Mouse (Mus musculus) 3T3-L1 (cell line): ENCODE data around the gene Tenm2.

Source experiments
- DNase-seq: peaks from one replicate; pipeline ENCODE4 v3.0.0-alpha.2; 2015; ENCODE audit warnings: low read depth, low spot score

Tenm2 gene

GRCm38 (mm10) chr11:35991846-35992245, 1243.9 kb downstream of the Tenm2 start:
- DNase-seq = no peak

- DNase-seq = no peak
Measured at GRCm38 (mm10) chr11:35989967-35990366, 1245.8 kb downstream of the Tenm2 start.

- no peak for DNase-seq
Measured at GRCm38 (mm10) chr11:35985841-35986393, 1249.8 kb downstream of the Tenm2 start.

DNA sequence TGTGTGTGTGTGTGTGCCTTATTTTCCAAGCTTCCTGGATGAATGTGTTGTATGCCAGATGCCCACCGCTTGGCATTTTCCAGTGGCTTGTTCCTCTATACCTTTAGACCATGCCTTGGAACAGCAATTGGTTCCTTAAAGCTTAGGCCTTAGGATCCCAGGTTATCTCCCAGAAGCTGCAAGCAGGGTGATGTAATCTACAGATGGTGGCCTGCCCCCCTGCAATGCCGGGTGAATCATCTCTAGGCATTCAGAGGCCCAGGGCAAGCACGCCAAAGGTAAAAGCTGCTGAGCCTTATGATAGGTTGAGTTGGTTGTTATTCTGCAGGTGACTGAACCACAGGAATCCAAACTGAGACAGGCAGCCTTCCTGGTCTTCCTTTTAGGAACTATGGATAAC, 1253.0 kb downstream of the Tenm2 start:
- peak; percentile 53 for DNase-seq

GRCm38 (mm10) chr11:35980411-35980917, 1255.3 kb downstream of the Tenm2 start, which contains the start of gene Wwc1:
Gene Wwc1 (minus strand): TSS chr11:35980527.
- peak; percentile 37 for DNase-seq

DNA sequence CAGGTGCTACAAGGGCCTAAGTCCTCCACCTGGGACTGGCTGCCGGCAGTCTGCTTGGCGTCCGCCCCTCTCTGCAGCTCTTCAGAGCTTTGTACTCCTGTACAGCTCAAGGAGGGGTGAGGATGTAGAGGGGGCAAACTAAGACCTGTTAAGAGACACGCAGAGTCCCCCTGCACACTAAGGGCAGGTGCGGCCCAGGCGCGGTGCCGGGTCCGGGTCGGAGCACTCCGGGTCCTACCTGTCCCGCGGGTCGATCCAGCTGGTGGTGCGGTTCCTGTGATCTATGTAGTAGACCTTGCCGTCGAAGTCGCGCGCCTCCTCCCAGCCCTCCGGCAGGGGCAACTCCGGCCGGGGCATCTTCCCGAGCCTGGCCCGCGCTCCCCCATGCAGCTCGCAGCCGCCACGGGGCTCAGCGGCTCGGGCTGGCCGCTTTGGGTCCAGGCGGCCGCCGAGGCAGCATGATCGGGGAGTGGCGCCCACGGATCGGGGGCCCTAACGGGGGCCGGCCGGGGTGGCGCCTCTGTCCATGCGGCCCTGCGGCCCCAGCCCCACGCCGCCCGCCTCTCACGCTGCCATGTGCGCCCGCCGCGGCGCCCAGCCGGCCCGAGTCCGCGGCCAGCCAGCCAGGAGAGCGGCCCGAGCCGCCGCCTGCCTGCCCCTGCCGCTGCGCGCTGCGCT, 1255.9 kb downstream of the Tenm2 start:
- no peak for DNase-seq

DNA sequence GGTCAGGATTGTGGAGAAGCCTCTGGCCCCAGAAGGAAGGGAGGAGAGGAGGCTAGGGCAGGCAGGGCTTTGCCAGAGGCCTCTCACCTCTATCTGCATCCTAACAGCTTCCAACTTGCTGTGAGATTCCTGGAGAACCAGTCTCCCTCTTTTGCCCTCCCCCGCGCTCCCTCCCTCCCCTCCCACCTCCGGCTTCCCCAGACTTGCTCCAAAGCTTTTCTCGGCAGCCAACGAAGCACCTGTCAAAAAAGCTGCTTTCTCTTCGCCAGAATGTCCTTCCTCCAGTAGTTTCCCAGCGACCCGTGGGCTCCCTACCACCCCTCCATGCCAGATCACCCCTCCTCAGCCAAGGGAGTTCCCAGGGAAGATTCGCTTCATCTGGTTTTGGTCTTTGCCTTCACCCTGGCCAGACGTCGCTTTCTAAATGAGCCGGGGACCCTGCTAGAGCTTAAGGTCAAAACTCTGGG, 1256.5 kb downstream of the Tenm2 start:
- DNase-seq = no peak

- no peak for DNase-seq
Measured at GRCm38 (mm10) chr11:35977796-35978195, 1258.0 kb downstream of the Tenm2 start.

- DNase-seq = no peak
Measured at GRCm38 (mm10) chr11:35977096-35977495, 1258.7 kb downstream of the Tenm2 start.

DNA sequence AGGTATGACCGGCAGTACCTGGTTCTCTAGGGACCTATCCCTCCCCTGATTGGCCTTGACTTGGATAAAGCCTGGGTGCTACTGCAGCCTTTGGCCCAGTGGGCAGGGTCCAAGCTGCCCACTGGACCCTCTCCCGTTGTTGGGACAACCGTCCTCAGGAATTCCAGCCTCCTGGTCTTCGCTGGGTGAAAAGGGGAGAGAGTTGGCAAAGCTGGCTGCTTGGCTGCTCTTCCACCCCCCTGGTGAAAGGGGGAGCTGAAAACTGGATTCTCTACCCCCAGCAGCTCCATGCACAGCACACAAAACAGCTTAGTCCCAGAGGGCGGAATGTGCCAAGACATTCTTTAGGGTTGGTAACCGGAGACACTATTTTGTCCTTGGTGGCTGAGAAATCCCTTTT, 1259.3 kb downstream of the Tenm2 start:
- DNase-seq = peak; percentile 35

DNA sequence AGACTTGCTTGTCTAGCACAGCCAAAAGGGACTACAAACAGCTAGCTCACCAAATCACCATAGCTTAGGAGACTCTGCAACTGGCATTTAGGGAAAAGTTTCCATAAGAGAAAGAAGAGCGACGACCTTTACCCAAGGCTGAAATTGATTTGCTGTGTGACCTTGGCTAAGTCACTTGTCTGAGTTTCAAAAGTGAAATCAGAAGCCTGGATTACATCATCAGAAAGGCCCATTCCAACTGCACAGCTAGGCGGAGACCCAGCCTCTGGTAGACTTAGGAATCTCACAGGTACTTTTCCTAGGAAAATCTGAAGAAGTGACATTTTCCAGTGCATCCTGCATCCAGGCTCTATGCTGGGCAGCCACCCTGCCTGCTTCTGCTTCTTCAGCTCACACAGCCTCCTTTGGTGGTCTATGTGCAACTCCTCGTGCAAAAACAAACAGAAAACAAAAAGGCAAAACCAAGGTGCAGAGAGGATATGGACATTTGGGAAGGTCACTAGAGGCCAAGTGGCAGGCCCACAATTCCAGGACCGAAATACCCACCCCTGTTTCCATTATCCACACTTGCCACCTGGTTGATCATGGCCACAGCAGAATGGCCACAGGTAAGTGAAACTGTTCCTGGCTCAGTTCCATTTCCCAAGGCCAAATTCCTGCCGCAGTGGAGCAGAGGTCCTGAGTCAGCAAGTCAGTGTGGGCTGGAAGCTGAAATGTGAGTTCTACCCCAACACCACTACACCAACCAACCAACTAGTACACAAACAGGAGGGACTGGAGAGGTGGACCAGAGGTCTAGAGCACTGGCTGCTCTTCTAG, 1260.9 kb downstream of the Tenm2 start:
- no peak for DNase-seq

DNA sequence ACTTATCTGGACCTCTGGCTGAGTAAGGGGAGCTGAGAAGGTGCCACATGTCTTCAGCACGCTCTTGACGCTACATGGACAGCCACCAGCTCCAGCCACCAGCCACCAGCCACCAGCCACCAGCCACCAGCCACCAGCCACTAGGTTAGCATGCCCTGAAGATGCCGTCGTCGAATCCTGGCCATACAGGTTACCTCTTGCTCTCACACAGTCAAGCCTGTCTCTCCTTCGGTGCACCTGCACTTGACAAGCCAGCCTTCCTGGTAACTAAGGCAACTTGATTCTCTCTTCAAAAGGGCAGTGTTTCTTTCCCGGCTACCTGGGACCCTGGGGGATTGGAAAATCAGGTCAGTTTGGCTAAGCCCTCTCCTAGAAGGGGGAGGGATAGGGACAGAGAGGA, 1262.6 kb downstream of the Tenm2 start:
- DNase-seq = no peak

DNA sequence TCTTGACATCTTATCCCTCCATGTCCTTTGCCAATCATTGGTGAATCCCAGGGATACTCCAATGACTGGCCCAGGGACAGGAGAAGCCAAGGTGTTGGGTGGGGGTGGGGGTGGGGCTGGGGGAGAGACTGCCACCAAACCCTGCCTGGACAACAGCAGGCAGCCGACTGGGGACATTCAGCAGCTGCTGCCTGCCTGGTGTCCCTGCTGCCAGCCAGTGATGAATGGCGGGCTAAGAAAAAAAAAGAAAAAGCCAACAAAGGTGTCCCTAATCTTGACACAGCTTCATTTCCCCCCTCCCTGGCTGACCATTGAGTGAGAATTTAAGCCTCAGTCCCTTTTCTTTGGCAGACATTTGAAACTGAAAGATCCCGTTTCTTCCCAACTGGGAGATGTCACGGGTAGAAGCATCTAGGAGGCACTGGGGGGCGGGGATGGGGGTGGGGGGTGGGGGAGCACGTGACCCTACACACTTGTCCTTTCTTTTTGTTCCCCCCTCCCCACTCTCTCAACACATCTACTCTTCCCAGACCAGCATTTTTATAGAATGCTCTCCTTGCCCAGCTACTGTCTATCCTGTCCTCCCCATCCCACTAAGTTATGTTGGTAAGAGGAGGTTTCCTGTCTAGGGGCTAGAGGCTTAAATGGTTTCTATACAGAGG, 1263.4 kb downstream of the Tenm2 start:
- DNase-seq = no peak

- peak; percentile 60 for DNase-seq
Measured at GRCm38 (mm10) chr11:35970806-35971705, 1264.7 kb downstream of the Tenm2 start.

DNA sequence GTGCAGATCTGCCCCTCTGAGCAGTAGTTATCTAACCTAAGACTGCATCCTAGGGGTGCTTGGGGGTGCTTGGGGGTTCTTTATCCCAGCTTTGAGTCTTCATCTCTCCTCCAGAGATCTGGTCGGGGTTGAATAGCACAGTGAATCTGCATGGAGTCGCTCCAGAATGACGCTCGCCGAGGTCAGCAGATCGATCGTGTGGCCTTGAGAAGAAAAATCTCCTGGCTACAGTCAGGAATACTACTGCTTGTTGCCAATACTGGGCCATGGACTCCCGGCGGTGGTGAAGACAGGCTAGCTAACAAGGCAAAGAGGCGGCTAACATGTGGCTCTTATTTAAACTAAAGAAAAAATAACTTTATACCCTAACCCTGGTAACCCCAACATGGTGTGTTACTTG, 1267.5 kb downstream of the Tenm2 start:
- DNase-seq = no peak

GRCm38 (mm10) chr11:35963981-35964549, 1271.7 kb downstream of the Tenm2 start:
- DNase-seq = no peak

- DNase-seq = no peak
Measured at GRCm38 (mm10) chr11:35963554-35963953, 1272.2 kb downstream of the Tenm2 start.

GRCm38 (mm10) chr11:35962431-35962830, 1273.3 kb downstream of the Tenm2 start:
- no peak for DNase-seq

DNA sequence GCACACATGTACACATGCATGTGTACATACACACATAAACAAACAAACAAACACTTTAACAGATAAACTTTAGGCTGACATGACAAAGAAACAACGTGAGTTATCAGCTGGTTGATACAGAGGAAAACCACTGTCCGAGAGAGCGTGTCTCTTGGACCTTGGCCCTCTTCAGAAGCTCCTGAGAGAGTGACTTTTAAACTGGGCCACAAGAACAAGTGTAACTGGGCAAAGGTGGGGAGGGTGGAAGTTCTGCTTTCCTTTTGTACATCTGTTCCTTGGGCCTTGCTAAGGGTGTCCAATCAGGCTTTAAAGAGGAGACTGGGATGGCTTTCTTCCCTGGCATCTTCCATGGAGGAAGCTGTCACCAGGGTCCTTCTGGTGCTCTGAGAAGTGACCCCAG, 1276.5 kb downstream of the Tenm2 start:
- DNase-seq = no peak
